Mouse (Mus musculus): Measurements from ENCODE around the gene Gm36028.

- TF ChIP-seq CTCF (IDR thresholded peaks at IDR 0.05; ENCODE audit: low read depth, low read length) (no peak), POLR2A (IDR thresholded peaks at IDR 0.05; ENCODE audit: insufficient read depth, low read length) (no peak), EP300 (IDR thresholded peaks at IDR 0.05; ENCODE audit: insufficient read depth, low read depth, low read length) (no peak)
These were observed 43.0 kb downstream of the Gm36028 start for GRCm38 (mm10) chr16:37817986-37818385.

All from ES-Bruce4 (cell line).